Mouse (Mus musculus) myocyte (in vitro differentiated cells): ENCODE measurements around the gene Hoxc9.

Source experiments
- CEBPB ChIP-seq: IDR thresholded peaks from 2 replicates; pipeline ENCODE4 v1.6.1; 2011; ENCODE audit warnings: mild to moderate bottlenecking, moderate library complexity; ENCODE audit not compliant: poor library complexity, insufficient read depth, severe bottlenecking
- E2F4 ChIP-seq: IDR thresholded peaks from one replicate; pipeline ENCODE4 v1.6.1; 2011; ENCODE audit warnings: mild to moderate bottlenecking, control low read depth, moderate library complexity; ENCODE audit not compliant: insufficient read depth
- MAX ChIP-seq: IDR thresholded peaks from one replicate; pipeline ENCODE4 v1.6.1; 2011; ENCODE audit warnings: low read depth, mild to moderate bottlenecking, control low read depth
- MYOD1 ChIP-seq, 3 experiments: IDR thresholded peaks; one replicate each; pipeline ENCODE4 v1.6.1; 2011; ENCODE audit warnings: control low read depth in 2 of 3, low read depth in 2 of 3, mild to moderate bottlenecking in 2 of 3, moderate library complexity in 1 of 3; ENCODE audit not compliant: insufficient read length in 2 of 3, control insufficient read depth in 1 of 3
- MYOG ChIP-seq, 3 experiments: IDR thresholded peaks; one replicate each; pipeline ENCODE4 v1.6.1; 2011; ENCODE audit warnings: control low read depth in 2 of 3, low read depth in 2 of 3, mild to moderate bottlenecking in 2 of 3; ENCODE audit not compliant: insufficient read length in 2 of 3, control insufficient read depth in 1 of 3, insufficient read depth in 1 of 3
- POLR2A ChIP-seq: IDR thresholded peaks from one replicate; pipeline ENCODE4 v1.6.1; 2011; ENCODE audit warnings: low read depth, mild to moderate bottlenecking, control low read depth, moderate library complexity; ENCODE audit not compliant: insufficient read length
- POLR2AphosphoS2 ChIP-seq: IDR thresholded peaks from one replicate; pipeline ENCODE4 v1.6.1; 2011; ENCODE audit warnings: low read depth, control low read depth; ENCODE audit not compliant: insufficient read length
- REST ChIP-seq: IDR thresholded peaks from one replicate; pipeline ENCODE4 v1.6.1; 2011; ENCODE audit warnings: mild to moderate bottlenecking, control low read depth, moderate library complexity; ENCODE audit not compliant: insufficient read depth, insufficient read length
- SRF ChIP-seq: IDR thresholded peaks from one replicate; pipeline ENCODE4 v1.6.1; 2011; ENCODE audit warnings: low read depth; ENCODE audit not compliant: control insufficient read depth, insufficient read length
- TCF12 ChIP-seq: IDR thresholded peaks from one replicate; pipeline ENCODE4 v1.6.1; 2011; ENCODE audit warnings: mild to moderate bottlenecking, control low read depth; ENCODE audit not compliant: poor library complexity, insufficient read depth, severe bottlenecking
- USF1 ChIP-seq: IDR thresholded peaks from one replicate; pipeline ENCODE4 v1.6.1; 2011; ENCODE audit warnings: low read depth, mild to moderate bottlenecking, control low read depth, moderate library complexity

GRCm38 (mm10) chr15:102977423-102977974 is 1.3 kb downstream of the Hoxc9 start:
- TF ChIP-seq REST (no peak), USF1 (no peak), POLR2A (no peak), MYOD1 (IDR thresholded peaks at IDR 0.05; ENCODE audit: control insufficient read depth in 1 of 3, insufficient read length in 2 of 3, low read depth in 2 of 3) (no peak), TCF12 (no peak), MYOG (IDR thresholded peaks at IDR 0.05; ENCODE audit: control insufficient read depth in 1 of 3, insufficient read depth in 1 of 3, insufficient read length in 2 of 3, low read depth in 2 of 3) (no peak), E2F4 (no peak), SRF (no peak), CEBPB (no peak), POLR2AphosphoS2 (no peak), MAX (no peak)
